Mouse (Mus musculus) fat pad, adult 2 months (tissue): ENCODE measurements around the gene Polr2c.
"Not testable (repeated sequence)": the region's sequence is repeated elsewhere in the genome, so short reads cannot be mapped to it uniquely, and the experiment has no call there.

Source experiments
- DNase-seq: peaks from one replicate; pipeline ENCODE4 v3.0.0-alpha.2; 2011; ENCODE audit warnings: low read depth, low spot score; ENCODE audit errors: extremely low read depth

Polr2c gene

DNA sequence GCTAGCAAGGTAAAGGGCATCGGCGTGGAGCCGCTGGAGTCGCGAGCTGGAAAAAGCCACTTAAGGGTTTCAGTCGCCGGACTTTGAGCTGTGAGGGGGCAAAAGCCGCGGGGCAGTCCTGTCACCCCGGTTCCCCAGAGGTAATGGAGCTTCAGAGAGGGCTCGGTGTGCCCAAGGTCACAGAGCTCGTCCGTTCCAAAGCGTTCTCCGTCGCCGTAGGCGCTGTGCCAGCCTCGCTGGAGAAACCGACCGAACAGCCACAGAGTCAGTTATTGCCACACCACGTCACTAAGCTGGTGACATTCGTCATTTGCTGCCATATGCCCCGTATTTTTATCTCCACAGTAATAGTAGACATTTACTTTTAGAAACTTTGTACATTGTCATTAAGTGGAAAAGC lies 18.6 kb upstream of the Polr2c start:
- DNase-seq, result no peak

DNA sequence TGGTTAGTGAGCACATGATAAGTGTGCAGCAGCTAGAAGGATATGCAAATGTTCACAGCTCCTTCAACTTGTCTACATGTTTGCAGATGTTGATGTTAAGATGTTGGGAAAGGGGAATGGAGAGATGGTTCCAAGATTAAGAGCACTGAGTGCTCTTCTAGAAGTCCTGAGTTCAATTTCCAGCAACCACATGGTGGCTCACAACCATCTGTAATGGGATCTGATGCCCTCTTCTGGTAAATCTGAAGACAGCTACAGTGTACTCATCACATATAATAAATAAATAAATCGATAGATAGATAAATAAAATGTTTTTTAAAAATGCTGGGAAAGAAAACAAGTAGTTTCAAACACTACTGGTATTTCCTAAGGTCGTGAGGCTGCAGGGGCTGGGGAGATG lies 16.1 kb upstream of the Polr2c start:
- no peak for DNase-seq

DNA sequence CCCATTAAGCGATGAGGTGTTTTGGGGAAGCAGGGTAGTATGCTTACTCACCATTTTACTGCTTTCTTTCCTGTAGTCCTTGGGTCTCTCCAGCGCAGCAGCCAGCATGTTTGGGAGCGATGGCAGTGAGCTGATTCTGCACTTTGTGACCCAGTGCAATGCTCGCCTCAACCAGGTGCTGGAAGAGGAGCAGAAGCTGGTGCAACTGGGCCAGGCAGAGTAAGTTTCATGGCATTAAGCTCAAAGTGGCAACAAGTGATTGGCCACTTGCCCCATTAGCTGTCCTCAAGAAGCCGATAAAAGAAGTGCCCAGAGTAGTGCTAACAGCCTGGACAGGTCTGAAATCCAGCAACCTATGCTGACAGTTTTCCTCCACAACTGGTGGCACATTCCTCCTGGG lies 7.2 kb upstream of the Polr2c start:
- no peak for DNase-seq

DNA sequence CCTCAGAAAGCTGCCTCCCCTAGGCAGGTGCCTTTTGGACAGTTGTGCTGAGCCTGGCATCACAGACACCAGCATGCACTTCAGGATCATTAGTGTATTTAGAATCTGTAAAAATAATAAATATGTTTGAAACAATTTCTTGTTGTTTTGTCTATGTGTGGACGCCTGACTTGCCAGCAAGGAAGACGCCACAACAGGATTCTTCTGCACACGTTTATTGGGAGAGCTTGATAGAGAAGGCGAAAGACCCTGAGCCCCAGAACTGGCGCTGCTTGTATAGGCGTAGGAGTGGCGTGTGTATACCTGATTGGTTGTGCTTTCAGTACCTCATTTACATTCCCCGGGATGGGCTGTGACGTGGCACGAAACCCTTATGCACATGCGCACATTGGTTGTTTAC lies 2.5 kb upstream of the Polr2c start:
- DNase-seq, result not testable (repeated sequence)

DNA sequence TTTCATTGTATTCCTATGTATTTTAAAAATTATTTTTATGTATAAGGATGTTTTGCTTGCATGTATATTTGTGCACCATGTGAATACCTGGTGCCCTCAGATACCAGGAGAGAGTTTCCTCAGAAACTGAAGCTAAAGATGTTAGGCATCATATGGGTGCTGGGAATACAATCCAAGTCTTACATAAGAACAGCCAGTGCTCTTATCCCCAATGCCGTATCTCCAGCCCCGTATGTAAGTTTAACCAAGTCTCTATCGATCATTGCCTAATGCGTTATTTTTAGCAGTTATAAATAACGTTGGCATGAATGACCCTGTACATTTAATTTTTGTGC lies 272 bp upstream of the Polr2c start:
- DNase-seq, result no peak

DNA sequence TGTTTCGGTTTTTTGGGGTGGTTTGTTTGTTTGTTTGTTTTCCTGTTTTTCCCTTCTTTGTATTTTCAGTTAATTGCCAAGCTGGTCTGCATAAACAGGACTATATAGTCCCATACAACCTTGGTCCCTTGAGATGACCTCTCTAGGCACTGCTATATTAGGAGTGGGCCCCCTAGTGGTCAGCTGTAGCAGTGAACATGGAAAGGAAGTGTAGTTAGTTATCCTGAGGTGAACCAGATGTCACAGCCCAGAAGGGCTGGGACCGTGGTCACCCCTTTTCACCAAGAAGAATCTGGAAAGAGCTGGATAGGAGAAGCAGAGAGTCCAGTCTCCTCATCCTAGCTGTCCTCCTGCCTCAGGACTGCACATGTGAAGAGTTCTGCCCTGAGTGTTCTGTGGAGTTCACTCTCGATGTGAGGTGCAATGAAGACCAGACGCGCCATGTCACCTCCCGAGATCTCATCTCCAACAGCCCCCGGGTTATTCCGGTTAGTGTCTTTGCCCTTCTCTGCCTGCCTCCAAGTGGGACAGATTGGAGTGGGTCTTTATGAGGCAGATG lies 4.2 kb downstream of the Polr2c start:
- no peak for DNase-seq

GRCm38 (mm10) chr8:94862487-94863220 lies 5.4 kb downstream of the Polr2c start:
- DNase-seq, result no peak

- no peak for DNase-seq
Observed at GRCm38 (mm10) chr8:94863897-94864673, 6.8 kb downstream of the Polr2c start.

GRCm38 (mm10) chr8:94865292-94865691 lies 8.0 kb downstream of the Polr2c start:
- no peak for DNase-seq

DNA sequence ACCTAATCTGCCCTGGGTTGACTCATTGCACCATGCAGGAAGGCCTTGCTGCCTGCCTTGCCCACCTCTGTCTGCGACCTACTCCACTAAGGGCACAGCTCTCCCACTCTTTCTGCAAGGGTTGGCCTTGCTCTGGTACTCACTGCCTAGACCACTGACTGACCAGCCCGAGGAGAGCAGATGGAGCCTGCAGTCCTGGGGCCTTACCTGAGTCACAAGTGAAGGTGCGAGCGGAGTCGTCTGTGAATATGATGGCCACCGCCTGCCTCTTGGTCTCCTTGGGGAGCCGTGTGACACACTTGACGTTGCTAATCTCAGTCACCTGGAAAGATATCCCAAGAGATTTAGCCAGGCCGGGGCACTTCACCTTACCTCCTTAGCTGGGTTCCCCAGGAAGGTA lies 9.7 kb downstream of the Polr2c start:
- DNase-seq, result no peak

DNA sequence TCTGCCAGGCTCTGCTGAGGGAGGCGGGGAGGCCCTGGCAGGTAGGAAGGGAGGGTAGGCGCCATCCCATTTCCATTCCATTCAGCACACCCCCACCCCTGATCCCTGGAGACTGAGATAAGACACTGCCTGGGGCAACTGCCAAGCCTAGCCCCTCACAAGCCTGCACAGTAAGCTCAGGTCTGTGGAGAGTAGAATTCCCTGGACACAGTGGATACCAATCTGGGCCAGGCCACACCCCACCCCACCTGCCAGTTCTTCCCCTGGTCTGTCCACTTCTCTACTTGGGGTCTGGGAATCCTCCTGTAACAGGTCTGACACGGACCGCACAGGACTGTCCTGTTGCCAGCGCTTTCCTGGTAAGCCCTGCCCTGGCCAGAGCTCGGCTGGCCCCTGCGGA lies 11.9 kb downstream of the Polr2c start:
- no peak for DNase-seq

DNA sequence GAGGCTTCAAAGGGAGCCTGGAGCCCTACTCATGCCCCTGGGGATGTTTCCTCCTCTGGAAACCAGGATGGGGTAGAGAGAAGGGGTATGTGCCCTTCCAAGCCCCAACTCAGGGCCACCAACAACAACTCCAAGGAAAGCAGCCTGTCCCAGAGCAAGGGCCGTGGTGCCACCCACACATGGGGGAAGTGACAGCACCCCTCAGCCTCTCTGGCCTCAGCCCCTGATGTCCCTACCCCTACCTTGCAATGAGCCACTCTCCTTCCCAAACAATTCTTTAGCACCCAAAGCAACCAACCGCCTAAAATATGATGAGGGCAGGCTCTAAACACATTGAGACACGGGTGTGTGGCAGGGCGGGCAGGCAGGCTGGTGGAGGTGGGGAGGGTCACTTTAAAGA lies 12.8 kb downstream of the Polr2c start:
- DNase-seq, result no peak

- DNase-seq, result no peak
Observed at GRCm38 (mm10) chr8:94870474-94871107, 13.3 kb downstream of the Polr2c start.

- no peak for DNase-seq
Observed at GRCm38 (mm10) chr8:94871108-94871894, 14.1 kb downstream of the Polr2c start.

DNA sequence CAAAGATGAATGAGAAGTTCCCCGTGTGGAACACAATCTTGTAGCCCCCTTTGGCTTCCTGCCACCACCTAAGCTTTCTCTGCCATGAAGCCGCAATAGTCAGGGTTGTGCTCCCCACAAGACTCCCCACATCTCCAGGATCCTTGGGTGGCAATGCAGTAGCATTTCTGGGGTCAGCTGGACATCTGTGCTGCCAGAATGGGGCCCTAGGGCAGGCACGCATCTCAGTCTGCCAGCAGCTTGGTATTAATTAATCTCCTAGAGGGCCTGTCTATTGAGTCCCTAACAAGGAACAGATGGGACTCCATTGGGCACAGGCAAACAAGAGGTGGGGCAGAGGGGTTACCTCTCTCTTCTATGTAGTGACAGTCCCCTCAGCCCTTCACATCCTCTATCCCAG lies 14.9 kb downstream of the Polr2c start:
- DNase-seq, result no peak

GRCm38 (mm10) chr8:94872576-94872975 lies 15.3 kb downstream of the Polr2c start:
- DNase-seq, result no peak

DNA sequence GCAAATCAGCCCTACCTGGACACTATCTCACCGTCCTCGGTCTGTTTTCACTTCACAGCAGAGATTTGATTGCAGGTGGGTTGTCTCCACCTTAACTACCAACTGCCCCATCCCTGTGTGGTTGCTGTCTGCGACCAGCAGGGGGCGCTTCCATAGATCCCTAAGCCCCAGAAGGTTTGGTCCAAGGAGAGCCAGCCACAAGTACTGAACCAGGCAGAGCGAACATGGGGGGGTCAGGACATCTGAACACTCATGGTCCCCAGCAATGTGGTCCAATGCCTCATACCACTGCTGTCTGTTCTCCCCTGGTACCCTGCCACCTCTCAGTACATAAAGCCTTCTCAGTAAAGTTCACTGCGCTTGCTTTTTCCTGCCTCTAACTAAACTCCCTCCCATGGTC lies 17.1 kb downstream of the Polr2c start:
- no peak for DNase-seq

GRCm38 (mm10) chr8:94875096-94875870 lies 18.0 kb downstream of the Polr2c start:
- DNase-seq, result no peak

GRCm38 (mm10) chr8:94875871-94876150 lies 18.6 kb downstream of the Polr2c start:
- DNase-seq, result no peak

- no peak for DNase-seq
Observed at GRCm38 (mm10) chr8:94876197-94876730, 19.0 kb downstream of the Polr2c start, which contains the start of gene Dok4. Dok4 (minus strand) TSS chr8:94876330.
